Mouse (Mus musculus): ENCODE results near the gene Ankrd10. TPM values are rescaled to one million over a fixed set of nuclear protein-coding genes. Genes with fewer than 3 reads are reported as not detected.

Ankrd10 gene
- polyA plus RNA-seq, 1 experiment = 0.96 TPM

DNA sequence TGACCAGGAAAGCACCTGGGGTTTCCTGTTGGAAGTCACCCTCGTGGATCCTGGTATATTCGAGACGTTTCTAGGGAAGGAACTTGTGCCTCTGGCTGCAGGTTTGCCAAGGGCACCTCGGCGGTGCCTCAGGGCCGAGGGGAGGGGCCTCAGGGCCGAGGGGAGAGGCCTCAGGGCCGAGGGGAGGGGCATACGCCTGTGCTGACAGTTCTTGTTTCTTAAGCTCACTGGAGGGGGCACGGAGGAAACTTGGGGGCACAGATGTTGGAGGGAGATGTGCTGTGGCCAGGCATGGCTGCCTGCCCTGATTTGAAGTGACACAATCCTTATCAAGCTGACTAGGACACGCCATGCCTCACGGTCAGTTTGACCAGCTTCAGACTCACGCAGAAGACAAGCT, 43.3 kb downstream of the Ankrd10 start:
- H3K27me3 ChIP-seq (ENCODE audit: control insufficient read depth) = no peaks in the 10 kb centered on the region
- no peak overlapping the region for H3K4me3 ChIP-seq (replicated peaks)
- peaks cover 8% of the 10 kb centered on the region for H3K4me1 ChIP-seq (ENCODE audit: control insufficient read depth)
- no peaks in the 10 kb centered on the region for H3K36me3 ChIP-seq (ENCODE audit: control insufficient read depth)
- no peak for TF ChIP-seq GATA1 (IDR thresholded peaks at IDR 0.05; ENCODE audit: low read length)
- TF ChIP-seq TAL1 (IDR thresholded peaks at IDR 0.05; ENCODE audit: low read length) = no peak
- H3K9me3 ChIP-seq (ENCODE audit: control insufficient read depth, low read length) = peaks cover 5% of the 10 kb centered on the region

DNA sequence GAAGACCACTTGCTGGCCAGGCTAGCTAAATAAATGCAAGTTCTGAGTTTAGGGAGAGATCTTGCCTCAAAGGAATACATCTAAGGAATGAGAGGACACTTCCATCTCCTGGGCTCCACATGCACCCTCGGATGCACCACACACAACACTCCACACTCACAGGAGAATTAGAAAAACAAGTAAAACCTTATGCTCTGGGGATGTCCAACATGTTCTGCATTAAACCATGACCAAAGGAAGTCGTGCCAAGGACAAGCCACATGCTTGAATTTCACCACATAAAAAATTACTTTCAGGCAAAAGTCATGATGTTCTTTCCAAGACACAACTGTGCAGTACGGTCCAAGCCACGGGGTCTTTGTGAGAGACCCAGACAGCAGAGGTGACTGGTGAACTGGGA, 43.7 kb downstream of the Ankrd10 start:
- no peaks in the 10 kb centered on the region for H3K36me3 ChIP-seq (ENCODE audit: control insufficient read depth)
- no peak overlapping the region for H3K4me3 ChIP-seq (replicated peaks)
- peaks cover 2% of the 10 kb centered on the region for H3K9me3 ChIP-seq (ENCODE audit: control insufficient read depth, low read length)
- TF ChIP-seq GATA1 (IDR thresholded peaks at IDR 0.05; ENCODE audit: low read length) (no peak), TAL1 (IDR thresholded peaks at IDR 0.05; ENCODE audit: low read length) (no peak)
- peaks cover 8% of the 10 kb centered on the region for H3K4me1 ChIP-seq (ENCODE audit: control insufficient read depth)
- H3K27me3 ChIP-seq (ENCODE audit: control insufficient read depth) = no peaks in the 10 kb centered on the region

DNA sequence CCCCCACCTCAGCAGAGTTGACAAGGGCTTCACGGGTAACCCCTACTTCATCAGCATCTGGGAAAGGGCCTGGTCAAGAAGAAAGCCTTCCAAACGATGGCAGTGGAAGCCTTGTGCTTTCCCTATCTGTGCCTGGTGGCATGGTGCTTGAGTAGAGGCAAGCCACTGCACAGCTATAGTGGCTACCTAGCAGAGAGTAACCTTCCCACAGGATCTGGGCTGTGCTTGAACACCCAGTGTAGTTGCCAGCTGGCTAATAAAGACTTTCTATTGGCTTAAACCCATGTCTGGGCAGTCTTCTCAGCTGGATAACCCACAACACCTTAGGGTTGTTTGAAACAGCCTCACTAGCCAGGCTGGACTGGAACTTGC, 49.2 kb downstream of the Ankrd10 start:
- peaks cover 11% of the 10 kb centered on the region for H3K9me3 ChIP-seq (ENCODE audit: control insufficient read depth, low read length)
- H3K4me3 ChIP-seq (replicated peaks) = no peak overlapping the region

DNA sequence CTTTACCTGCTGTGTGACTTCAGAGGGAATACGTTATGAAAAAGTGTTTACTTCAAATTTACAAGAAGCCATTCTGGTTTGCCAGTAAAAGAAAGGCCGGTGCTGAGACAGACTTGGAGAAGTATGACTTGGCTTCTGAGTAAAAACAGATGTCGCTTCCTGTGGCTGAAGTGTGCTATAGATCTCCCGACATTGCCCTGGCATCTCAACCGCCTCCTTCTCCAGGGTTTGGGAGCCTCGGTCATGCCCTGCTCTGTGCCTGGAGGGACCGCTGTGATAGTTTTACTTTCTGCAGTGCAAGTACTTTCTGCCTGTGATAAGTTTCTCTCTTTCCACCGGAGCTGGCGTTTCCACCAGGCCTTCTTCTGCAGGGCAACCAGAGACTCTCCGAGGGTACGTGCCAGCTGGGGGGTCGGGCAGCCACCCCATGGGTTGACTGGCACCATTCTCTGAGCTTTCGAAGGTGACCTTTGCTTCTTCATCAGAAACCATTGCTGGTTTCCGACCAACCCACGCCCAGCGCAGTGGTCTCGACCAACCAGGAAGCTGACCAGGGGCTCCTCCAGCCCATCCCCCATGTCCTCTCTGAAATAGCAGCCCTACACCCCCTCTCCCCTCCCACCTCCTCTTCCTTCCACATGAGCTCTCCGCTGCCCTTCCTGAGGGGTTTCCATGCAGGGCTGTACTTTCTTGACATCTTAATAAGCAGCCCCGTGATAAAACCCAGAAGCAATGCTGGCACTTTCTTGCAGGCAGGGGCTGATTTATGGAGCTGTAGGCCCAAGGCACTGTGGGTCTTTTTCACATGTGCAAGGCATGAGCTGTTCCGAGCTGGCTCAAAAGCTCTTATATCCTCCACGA, 49.8 kb downstream of the Ankrd10 start:
- Histone ChIP-seq H3K4me1 (ENCODE audit: control insufficient read depth) (no peaks in the 10 kb centered on the region), H3K27me3 (ENCODE audit: control insufficient read depth) (no peaks in the 10 kb centered on the region)

More for the DNA sequence above, 49.2 kb downstream of the Ankrd10 start:
- Histone ChIP-seq H3K4me1 (ENCODE audit: control insufficient read depth) (no peaks in the 10 kb centered on the region), H3K27me3 (ENCODE audit: control insufficient read depth) (no peaks in the 10 kb centered on the region), H3K36me3 (ENCODE audit: control insufficient read depth) (no peaks in the 10 kb centered on the region)
- TF ChIP-seq TAL1 (IDR thresholded peaks at IDR 0.05; ENCODE audit: low read length) (no peak), GATA1 (IDR thresholded peaks at IDR 0.05; ENCODE audit: low read length) (no peak)

DNA sequence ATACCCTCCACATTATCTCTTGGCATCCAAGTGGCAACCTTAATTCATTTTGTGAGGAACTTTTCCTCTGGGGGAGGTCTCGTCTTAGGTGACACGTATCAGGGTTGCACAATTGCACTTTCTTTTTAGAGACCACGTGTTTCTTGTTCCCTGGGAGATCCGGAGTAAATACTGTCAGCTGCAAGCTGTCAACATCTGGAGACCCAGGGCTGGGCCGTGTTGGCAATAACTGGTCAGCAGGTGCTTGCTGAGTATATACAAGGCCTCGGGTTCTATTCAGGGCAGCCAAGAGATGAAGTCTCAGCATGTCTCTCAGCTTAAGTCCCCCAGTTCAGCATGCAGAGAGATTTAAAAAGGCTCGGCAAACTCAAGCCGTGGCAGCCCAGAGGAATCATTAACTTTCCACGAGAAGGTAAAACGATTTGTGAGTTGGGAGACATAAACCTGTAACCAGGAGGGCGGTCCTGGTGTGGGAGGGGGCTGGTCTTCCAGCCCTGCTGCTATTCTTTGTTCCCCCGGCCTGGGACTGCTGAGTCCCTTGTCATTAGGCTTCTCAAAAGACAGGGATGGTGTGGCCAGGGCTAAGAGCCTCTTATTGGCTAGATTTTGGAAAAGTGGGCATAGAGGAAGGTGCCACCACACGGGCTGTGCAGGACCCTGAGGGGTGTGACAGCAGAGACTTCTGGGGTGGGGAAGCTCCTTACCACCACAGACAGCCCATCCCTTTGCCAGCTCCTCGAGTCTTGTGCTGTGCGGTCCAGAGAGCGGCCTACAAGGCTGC, 59.8 kb downstream of the Ankrd10 start:
- Histone ChIP-seq H3K36me3 (ENCODE audit: control insufficient read depth) (no peaks in the 10 kb centered on the region), H3K4me3 (replicated peaks) (no peak overlapping the region), H3K27me3 (ENCODE audit: control insufficient read depth) (no peaks in the 10 kb centered on the region), H3K4me1 (ENCODE audit: control insufficient read depth) (no peaks in the 10 kb centered on the region), H3K9me3 (ENCODE audit: control insufficient read depth, low read length) (no peaks in the 10 kb centered on the region)
- TF ChIP-seq TAL1 (IDR thresholded peaks at IDR 0.05; ENCODE audit: low read length) (no peak), GATA1 (IDR thresholded peaks at IDR 0.05; ENCODE audit: low read length) (no peak)

More for the DNA sequence above, 49.8 kb downstream of the Ankrd10 start:
- H3K9me3 ChIP-seq (ENCODE audit: control insufficient read depth, low read length) = peaks cover 11% of the 10 kb centered on the region
- TF ChIP-seq TAL1 (IDR thresholded peaks at IDR 0.05; ENCODE audit: low read length) = no peak
- no peak for TF ChIP-seq GATA1 (IDR thresholded peaks at IDR 0.05; ENCODE audit: low read length)
- H3K36me3 ChIP-seq (ENCODE audit: control insufficient read depth) = no peaks in the 10 kb centered on the region
- H3K4me3 ChIP-seq (replicated peaks) = no peak overlapping the region

DNA sequence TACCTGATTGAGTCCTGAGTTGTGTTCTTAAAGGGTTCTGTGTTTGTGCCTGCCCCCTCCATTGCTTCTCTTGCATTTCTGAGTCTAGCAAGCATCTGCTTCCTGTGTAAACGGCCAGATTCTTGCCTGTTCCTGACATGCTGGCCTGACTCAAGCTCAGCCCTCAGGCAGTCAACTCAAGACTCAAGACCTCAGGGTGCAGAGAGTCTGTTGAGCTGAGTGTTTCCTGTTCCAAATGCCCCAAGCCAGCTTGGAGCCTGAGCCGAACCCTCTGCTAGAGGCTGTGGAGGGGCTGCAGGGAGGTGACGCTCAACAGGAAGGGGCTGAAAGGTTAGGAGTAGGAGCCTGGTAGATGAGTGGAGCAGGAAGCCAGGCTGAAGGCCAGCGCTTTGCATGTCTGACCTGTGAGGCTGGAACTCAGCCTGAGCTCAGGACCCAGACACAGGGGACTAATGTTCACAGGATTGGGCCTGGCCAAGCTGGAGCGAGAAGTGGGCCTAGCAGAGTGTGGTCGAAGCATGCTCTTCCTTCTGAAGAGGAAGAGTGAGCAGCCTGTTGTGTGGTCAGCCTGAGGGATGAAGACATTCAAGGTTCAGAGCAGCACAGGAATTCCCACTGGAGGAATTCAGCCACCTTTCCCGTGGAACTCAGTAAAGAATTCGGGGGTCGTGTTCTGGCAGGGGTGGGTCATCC, 60.5 kb downstream of the Ankrd10 start:
- Histone ChIP-seq H3K36me3 (ENCODE audit: control insufficient read depth) (no peaks in the 10 kb centered on the region), H3K27me3 (ENCODE audit: control insufficient read depth) (no peaks in the 10 kb centered on the region), H3K4me3 (replicated peaks) (no peak overlapping the region), H3K9me3 (ENCODE audit: control insufficient read depth, low read length) (no peaks in the 10 kb centered on the region), H3K4me1 (ENCODE audit: control insufficient read depth) (no peaks in the 10 kb centered on the region)
- no peak for TF ChIP-seq GATA1 (IDR thresholded peaks at IDR 0.05; ENCODE audit: low read length)
- no peak for TF ChIP-seq TAL1 (IDR thresholded peaks at IDR 0.05; ENCODE audit: low read length)

DNA sequence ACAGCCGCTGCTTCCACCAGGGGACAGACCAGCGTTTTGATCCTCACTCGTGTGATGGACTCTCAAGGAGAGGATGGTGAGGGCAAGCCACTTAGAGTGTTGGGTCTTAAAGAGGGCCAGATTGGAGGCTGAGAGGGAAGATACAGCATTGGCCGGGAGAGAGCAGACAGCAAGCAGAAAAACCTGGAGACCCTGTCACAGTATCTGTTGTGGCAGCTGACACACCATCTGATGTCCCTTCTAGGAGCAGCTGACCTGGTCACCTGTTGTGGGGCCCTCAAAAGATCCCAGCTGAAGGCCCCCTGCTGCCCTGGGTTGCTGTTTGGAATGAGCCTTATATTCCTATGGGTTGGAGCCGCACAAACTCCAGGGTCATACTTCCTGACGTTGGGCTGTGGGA, 63.1 kb downstream of the Ankrd10 start:
- TF ChIP-seq TAL1 (IDR thresholded peaks at IDR 0.05; ENCODE audit: low read length) = no peak
- no peak for TF ChIP-seq GATA1 (IDR thresholded peaks at IDR 0.05; ENCODE audit: low read length)
- H3K27me3 ChIP-seq (ENCODE audit: control insufficient read depth) = no peaks in the 10 kb centered on the region
- H3K4me3 ChIP-seq (replicated peaks) = no peak overlapping the region
- no peaks in the 10 kb centered on the region for H3K4me1 ChIP-seq (ENCODE audit: control insufficient read depth)
- H3K36me3 ChIP-seq (ENCODE audit: control insufficient read depth) = no peaks in the 10 kb centered on the region
- H3K9me3 ChIP-seq (ENCODE audit: control insufficient read depth, low read length) = no peaks in the 10 kb centered on the region

DNA sequence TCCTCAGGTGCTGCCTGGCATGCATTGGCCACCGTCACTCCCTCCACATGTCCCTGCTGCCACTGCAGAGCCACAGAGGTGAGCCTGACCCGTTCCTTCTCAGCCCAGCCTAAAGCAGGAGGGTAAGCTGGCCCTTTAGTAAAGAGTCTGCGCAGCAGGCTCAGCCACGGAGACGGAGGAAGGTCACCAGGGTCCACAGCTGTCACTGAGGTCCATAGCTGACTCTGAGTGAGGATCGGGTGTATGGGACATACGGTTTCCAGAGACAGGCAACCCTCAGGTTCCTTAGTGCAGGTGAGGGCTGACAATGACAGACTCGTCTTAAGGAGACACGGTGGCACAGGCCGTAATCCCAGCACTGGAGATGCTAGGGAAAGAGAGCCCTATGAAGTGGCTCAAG, 63.6 kb downstream of the Ankrd10 start:
- H3K9me3 ChIP-seq (ENCODE audit: control insufficient read depth, low read length) = no peaks in the 10 kb centered on the region
- TF ChIP-seq TAL1 (IDR thresholded peaks at IDR 0.05; ENCODE audit: low read length) (no peak), GATA1 (IDR thresholded peaks at IDR 0.05; ENCODE audit: low read length) (no peak)
- no peaks in the 10 kb centered on the region for H3K4me1 ChIP-seq (ENCODE audit: control insufficient read depth)
- no peak overlapping the region for H3K4me3 ChIP-seq (replicated peaks)
- H3K36me3 ChIP-seq (ENCODE audit: control insufficient read depth) = peaks cover 2% of the 10 kb centered on the region
- no peaks in the 10 kb centered on the region for H3K27me3 ChIP-seq (ENCODE audit: control insufficient read depth)

DNA sequence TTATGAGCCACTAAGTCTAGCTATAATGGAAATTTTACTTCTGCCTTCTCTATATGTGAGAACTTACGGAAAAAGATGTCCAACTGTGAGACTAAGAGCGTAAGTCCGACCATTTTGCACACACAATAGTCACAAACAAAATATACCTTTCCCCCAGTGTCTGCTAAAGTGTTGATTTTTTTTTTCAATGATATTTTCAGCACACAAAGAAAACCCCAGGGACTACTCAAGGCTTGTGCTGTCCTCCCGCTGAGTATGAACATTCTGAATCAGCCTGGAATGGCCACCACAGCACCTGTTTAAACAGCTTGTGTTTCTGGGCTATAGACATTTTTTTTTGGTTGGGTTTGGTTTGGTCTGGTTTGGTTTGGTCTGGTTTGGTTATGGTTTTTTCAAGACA, 64.8 kb downstream of the Ankrd10 start:
- Histone ChIP-seq H3K4me3 (replicated peaks) (no peak overlapping the region), H3K36me3 (ENCODE audit: control insufficient read depth) (peaks cover 9% of the 10 kb centered on the region), H3K4me1 (ENCODE audit: control insufficient read depth) (no peaks in the 10 kb centered on the region), H3K27me3 (ENCODE audit: control insufficient read depth) (no peaks in the 10 kb centered on the region), H3K9me3 (ENCODE audit: control insufficient read depth, low read length) (no peaks in the 10 kb centered on the region)
- TF ChIP-seq GATA1 (IDR thresholded peaks at IDR 0.05; ENCODE audit: low read length) (no peak), TAL1 (IDR thresholded peaks at IDR 0.05; ENCODE audit: low read length) (no peak)
